Mouse (Mus musculus) kidney, adult 2 months (tissue): ENCODE measurements at regions not wholly inside any gene's neighbourhood (a gene's known extent, or its start where the extent isn't known, plus 50 kb on each side); places are given as distances from the start of the nearest gene placed in this dataset.

Source experiments
- CTCF ChIP-seq: fragments of 200-500 bp; conservative IDR thresholded peaks from 2 replicates; pipeline ENCODE4 v1.5.1; 2011; ENCODE audit warnings: low read depth, mild to moderate bottlenecking, control low read depth, low read length, moderate library complexity, mixed read lengths; ENCODE audit not compliant: insufficient read depth, insufficient read length
- POLR2A ChIP-seq: fragments of 200-500 bp; IDR thresholded peaks from one replicate; pipeline ENCODE4 v1.6.1; 2011; ENCODE audit warnings: low read depth, low read length, control low read depth

- no peak for TF ChIP-seq CTCF
- TF ChIP-seq POLR2A: no peak
These were observed 145.4 kb upstream of the Nr4a3 start for GRCm38 (mm10) chr4:47899579-47899978.
